Mouse (Mus musculus): ENCODE data around the gene Nkain4. TPM values are rescaled to one million over a fixed set of nuclear protein-coding genes. Genes with fewer than 3 reads are reported as not detected.

Gene Nkain4
- polyA plus RNA-seq, 1 experiment from 2014 or later, result 64.3 TPM

GRCm38 (mm10) chr2:180890422-180891074 lies 64.0 kb downstream of the Nkain4 start:
- H3K4me3 ChIP-seq, result peak overlapping the region; percentile 75
- WGBS, result 2% methylated on average over 29 of the region's 29 CpGs
- peak overlapping the region; percentile 93 for H3K9ac ChIP-seq (replicated peaks)
- H3K27ac ChIP-seq (replicated peaks), result peak overlapping the region; percentile 98
- H3K4me2 ChIP-seq (replicated peaks), result peak overlapping the region; percentile 58
- no peak for ATAC-seq (replicated peaks)
- peaks cover 54% of the 10 kb centered on the region for H3K4me1 ChIP-seq
- no peaks in the 10 kb centered on the region for H3K36me3 ChIP-seq
- no peaks in the 10 kb centered on the region for H3K9me3 ChIP-seq
- H3K27me3 ChIP-seq, result peaks cover 16% of the 10 kb centered on the region

- Histone ChIP-seq H3K36me3 (no peaks in the 10 kb centered on the region), H3K9ac (replicated peaks) (0 out of 2 replicates have a peak overlapping the region, but pooled peaks have one; percentile 93), H3K4me1 (peaks cover 47% of the 10 kb centered on the region), H3K9me3 (no peaks in the 10 kb centered on the region), H3K27ac (replicated peaks) (peak overlapping the region; percentile 98), H3K4me3 (0 out of 2 replicates have a peak overlapping the region, but pooled peaks have one; percentile 75), H3K4me2 (replicated peaks) (peak overlapping the region; percentile 58), H3K27me3 (peaks cover 16% of the 10 kb centered on the region)
- WGBS, result 14% methylated on average over 4 of the region's 4 CpGs
- ATAC-seq (replicated peaks), result no peak
Observed at GRCm38 (mm10) chr2:180889921-180890280, 64.6 kb downstream of the Nkain4 start.

DNA sequence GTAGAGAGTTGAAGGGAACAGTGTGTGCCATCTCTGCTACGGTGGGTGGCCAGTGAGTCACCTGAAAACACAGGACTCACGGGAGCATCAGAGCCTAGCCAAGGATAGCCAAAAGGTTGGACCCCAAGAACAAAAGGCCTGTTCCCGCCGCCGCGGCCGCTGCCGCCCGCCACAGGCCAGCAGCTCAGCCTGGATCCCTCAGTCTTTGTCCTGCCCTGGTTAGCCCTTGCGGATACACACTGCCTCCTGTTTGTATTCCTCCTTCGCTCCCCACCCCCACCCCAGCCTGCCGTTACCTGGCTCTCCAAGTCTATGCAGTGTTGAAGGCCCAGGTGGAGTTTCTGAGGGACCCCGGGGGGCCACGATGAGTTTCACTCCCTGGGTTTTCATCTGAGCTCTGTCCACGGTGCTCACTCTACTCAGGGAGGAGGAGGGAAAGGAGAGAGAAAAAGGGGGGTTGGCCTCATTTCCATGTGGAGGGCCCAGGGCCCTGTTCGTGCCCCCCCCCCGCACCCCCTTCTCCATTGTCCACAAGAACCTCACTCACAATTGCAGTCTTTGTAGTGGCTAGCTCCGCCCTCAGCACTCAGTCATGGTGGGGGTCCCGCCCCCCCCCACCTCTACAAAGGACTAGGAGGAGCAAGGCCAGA lies 65.1 kb downstream of the Nkain4 start:
- peak overlapping the region; percentile 98 for H3K27ac ChIP-seq (replicated peaks)
- H3K4me1 ChIP-seq, result peaks cover 47% of the 10 kb centered on the region
- no peak for ATAC-seq (replicated peaks)
- H3K9ac ChIP-seq (replicated peaks), result peak overlapping the region; percentile 19
- peak overlapping the region; percentile 20 for H3K4me3 ChIP-seq
- 6% methylated on average over 19 of the region's 19 CpGs for WGBS
- no peaks in the 10 kb centered on the region for H3K36me3 ChIP-seq
- peak overlapping the region; percentile 33 for H3K4me2 ChIP-seq (replicated peaks)
- no peaks in the 10 kb centered on the region for H3K9me3 ChIP-seq
- peaks cover 16% of the 10 kb centered on the region for H3K27me3 ChIP-seq

- no peak for ATAC-seq (replicated peaks)
- H3K4me3 ChIP-seq, result no peak overlapping the region
- H3K9ac ChIP-seq (replicated peaks), result no peak overlapping the region
- no peaks in the 10 kb centered on the region for H3K9me3 ChIP-seq
- H3K4me1 ChIP-seq, result peaks cover 30% of the 10 kb centered on the region
- no peak overlapping the region for H3K4me2 ChIP-seq (replicated peaks)
- H3K27me3 ChIP-seq, result peaks cover 5% of the 10 kb centered on the region
- no peaks in the 10 kb centered on the region for H3K36me3 ChIP-seq
- no peak overlapping the region for H3K27ac ChIP-seq (replicated peaks)
- 84% methylated on average over 5 of the region's 5 CpGs for WGBS
Observed at GRCm38 (mm10) chr2:180885270-180885669, 69.2 kb downstream of the Nkain4 start.

Small RNAs within 50 kb of the gene (microRNA-seq; reads per million reads assigned to microRNA genes)
- gene Mir124a-3, result 3.5 reads per million, percentile 10 among the genes with 10 or more reads in this experiment

Other genes with a start within 250 kb of the Nkain4 start
- 29.6 and 30.8 TPM in 2 replicates for gene Dido1, start 244.7 kb downstream of the Nkain4 start, polyA plus RNA-seq (2015; fragmentation: Nextera tagmentation; extraction: Ambion mirVana)
- 58.0 and 58.7 TPM in 2 replicates for gene Gid8, start 244.6 kb downstream of the Nkain4 start, polyA plus RNA-seq (2015; fragmentation: Nextera tagmentation; extraction: Ambion mirVana)
- 0.13 and 0.29 TPM in 2 replicates for gene Slc17a9, start 229.4 kb downstream of the Nkain4 start, polyA plus RNA-seq (2015; fragmentation: Nextera tagmentation; extraction: Ambion mirVana)
- gene Bhlhe23, start 177.8 kb downstream of the Nkain4 start, polyA plus RNA-seq (2015; fragmentation: Nextera tagmentation; extraction: Ambion mirVana), result 0.51 and 1.1 TPM in 2 replicates
- gene Ythdf1, start 33.8 kb downstream of the Nkain4 start, polyA plus RNA-seq (2015; fragmentation: Nextera tagmentation; extraction: Ambion mirVana), result 50.2 and 52.8 TPM in 2 replicates
- gene Birc7, start 25.7 kb downstream of the Nkain4 start, polyA plus RNA-seq (2015; fragmentation: Nextera tagmentation; extraction: Ambion mirVana), result 0.11 and 0.14 TPM in 2 replicates
- gene Arfgap1, start 12.5 kb upstream of the Nkain4 start, polyA plus RNA-seq (2015; fragmentation: Nextera tagmentation; extraction: Ambion mirVana), result 103 and 106 TPM in 2 replicates
- gene Col20a1, start 31.8 kb upstream of the Nkain4 start, polyA plus RNA-seq (2015; fragmentation: Nextera tagmentation; extraction: Ambion mirVana), result 0.08 and 0.29 TPM in 2 replicates
- gene Chrna4, start 88.8 kb upstream of the Nkain4 start, polyA plus RNA-seq (2015; fragmentation: Nextera tagmentation; extraction: Ambion mirVana), result 8.9 and 10.0 TPM in 2 replicates
- 45.2 and 46.7 TPM in 2 replicates for gene Kcnq2, start 180.6 kb upstream of the Nkain4 start, polyA plus RNA-seq (2015; fragmentation: Nextera tagmentation; extraction: Ambion mirVana)
- 5.8 and 6.3 TPM in 2 replicates for gene Eef1a2, start 202.3 kb upstream of the Nkain4 start, polyA plus RNA-seq (2015; fragmentation: Nextera tagmentation; extraction: Ambion mirVana)
- 512 and 520 TPM in 2 replicates for gene Ppdpf, start 232.5 kb upstream of the Nkain4 start, polyA plus RNA-seq (2015; fragmentation: Nextera tagmentation; extraction: Ambion mirVana)
- gene Ptk6, start 248.1 kb upstream of the Nkain4 start, polyA plus RNA-seq (2015; fragmentation: Nextera tagmentation; extraction: Ambion mirVana), result not detected in 2 replicates

Measured in forebrain, embryonic 15.5 days (tissue).